Mouse (Mus musculus): ENCODE measurements around the gene Npsr1. TPM values are rescaled to one million over a fixed set of nuclear protein-coding genes. Genes with fewer than 3 reads are reported as not detected.

Npsr1 gene
- polyA plus RNA-seq, 1 experiment from 2014 or later, result not detected

- Histone ChIP-seq H3K9me3 (ENCODE audit: control insufficient read depth, low read length) (no peaks in the 10 kb centered on the region), H3K36me3 (ENCODE audit: control insufficient read depth, insufficient read depth, low read length) (no peaks in the 10 kb centered on the region), H3K9ac (ENCODE audit: low read length) (no peak overlapping the region), H3K27ac (ENCODE audit: low read depth, low read length) (no peak overlapping the region), H3K4me1 (ENCODE audit: control insufficient read depth, insufficient read depth, low read length) (no peaks in the 10 kb centered on the region), H3K4me2 (no peak overlapping the region), H3K27me3 (ENCODE audit: control insufficient read depth, insufficient read depth, low read length) (no peaks in the 10 kb centered on the region), H3K4me3 (ENCODE audit: low read depth, low read length) (no peak overlapping the region)
- WGBS, result 83% methylated on average over 3 of the region's 3 CpGs
- no peak for DNase-seq (ENCODE audit: low spot score, missing footprints)
- no peak for ATAC-seq (ENCODE audit: low FRiP score)
These were observed 184.8 kb downstream of the Npsr1 start for GRCm38 (mm10) chr9:24282617-24283016.

- H3K36me3 ChIP-seq (ENCODE audit: control insufficient read depth, insufficient read depth, low read length), result no peaks in the 10 kb centered on the region
- DNase-seq (ENCODE audit: low spot score, missing footprints) (no peak), ATAC-seq (ENCODE audit: low FRiP score) (no peak)
- no peak overlapping the region for H3K9ac ChIP-seq (ENCODE audit: low read length)
- H3K4me1 ChIP-seq (ENCODE audit: control insufficient read depth, insufficient read depth, low read length), result no peaks in the 10 kb centered on the region
- H3K4me3 ChIP-seq (ENCODE audit: low read depth, low read length), result no peak overlapping the region
- H3K9me3 ChIP-seq (ENCODE audit: control insufficient read depth, low read length), result no peaks in the 10 kb centered on the region
- H3K27me3 ChIP-seq (ENCODE audit: control insufficient read depth, insufficient read depth, low read length), result no peaks in the 10 kb centered on the region
- H3K27ac ChIP-seq (ENCODE audit: low read depth, low read length), result no peak overlapping the region
- WGBS, result 78% methylated on average over 2 of the region's 2 CpGs
- no peak overlapping the region for H3K4me2 ChIP-seq
These were observed 185.3 kb downstream of the Npsr1 start for GRCm38 (mm10) chr9:24283071-24283470.

- H3K27me3 ChIP-seq (ENCODE audit: control insufficient read depth, insufficient read depth, low read length), result no peaks in the 10 kb centered on the region
- H3K9me3 ChIP-seq (ENCODE audit: control insufficient read depth, low read length), result no peaks in the 10 kb centered on the region
- H3K4me3 ChIP-seq (ENCODE audit: low read depth, low read length), result no peak overlapping the region
- no peak for ATAC-seq (ENCODE audit: low FRiP score)
- no peak overlapping the region for H3K9ac ChIP-seq (ENCODE audit: low read length)
- no peaks in the 10 kb centered on the region for H3K36me3 ChIP-seq (ENCODE audit: control insufficient read depth, insufficient read depth, low read length)
- H3K4me2 ChIP-seq, result no peak overlapping the region
- DNase-seq (ENCODE audit: low spot score, missing footprints), result no peak
- no peak overlapping the region for H3K27ac ChIP-seq (ENCODE audit: low read depth, low read length)
- no peaks in the 10 kb centered on the region for H3K4me1 ChIP-seq (ENCODE audit: control insufficient read depth, insufficient read depth, low read length)
These were observed 185.7 kb downstream of the Npsr1 start for GRCm38 (mm10) chr9:24283536-24283935.

- WGBS, result 86% methylated on average over 5 of the region's 5 CpGs
- DNase-seq (ENCODE audit: low spot score, missing footprints), result peak; percentile 6
These were observed 186.7 kb downstream of the Npsr1 start for GRCm38 (mm10) chr9:24284239-24285084.

GRCm38 (mm10) chr9:24285419-24285818, 187.6 kb downstream of the Npsr1 start:
- Histone ChIP-seq H3K27ac (ENCODE audit: low read depth, low read length) (no peak overlapping the region), H3K4me1 (ENCODE audit: control insufficient read depth, insufficient read depth, low read length) (no peaks in the 10 kb centered on the region), H3K27me3 (ENCODE audit: control insufficient read depth, insufficient read depth, low read length) (no peaks in the 10 kb centered on the region), H3K36me3 (ENCODE audit: control insufficient read depth, insufficient read depth, low read length) (no peaks in the 10 kb centered on the region), H3K9me3 (ENCODE audit: control insufficient read depth, low read length) (no peaks in the 10 kb centered on the region), H3K9ac (ENCODE audit: low read length) (no peak overlapping the region), H3K4me3 (ENCODE audit: low read depth, low read length) (no peak overlapping the region), H3K4me2 (no peak overlapping the region)
- ATAC-seq (ENCODE audit: low FRiP score) (no peak), DNase-seq (ENCODE audit: low spot score, missing footprints) (no peak)
- WGBS, result 91% methylated on average over 5 of the region's 5 CpGs

More at GRCm38 (mm10) chr9:24284239-24285084, 186.7 kb downstream of the Npsr1 start:
- H3K27ac ChIP-seq (ENCODE audit: low read depth, low read length), result no peak overlapping the region
- no peak overlapping the region for H3K4me3 ChIP-seq (ENCODE audit: low read depth, low read length)
- H3K27me3 ChIP-seq (ENCODE audit: control insufficient read depth, insufficient read depth, low read length), result no peaks in the 10 kb centered on the region
- no peaks in the 10 kb centered on the region for H3K9me3 ChIP-seq (ENCODE audit: control insufficient read depth, low read length)
- no peak for ATAC-seq (ENCODE audit: low FRiP score)
- H3K36me3 ChIP-seq (ENCODE audit: control insufficient read depth, insufficient read depth, low read length), result no peaks in the 10 kb centered on the region
- no peaks in the 10 kb centered on the region for H3K4me1 ChIP-seq (ENCODE audit: control insufficient read depth, insufficient read depth, low read length)
- H3K9ac ChIP-seq (ENCODE audit: low read length), result no peak overlapping the region
- no peak overlapping the region for H3K4me2 ChIP-seq

GRCm38 (mm10) chr9:24291385-24291784, 193.6 kb downstream of the Npsr1 start:
- WGBS, result 50% methylated on average over 6 of the region's 6 CpGs
- Histone ChIP-seq H3K9ac (ENCODE audit: low read length) (no peak overlapping the region), H3K4me2 (no peak overlapping the region), H3K36me3 (ENCODE audit: control insufficient read depth, insufficient read depth, low read length) (no peaks in the 10 kb centered on the region), H3K9me3 (ENCODE audit: control insufficient read depth, low read length) (no peaks in the 10 kb centered on the region), H3K4me3 (ENCODE audit: low read depth, low read length) (no peak overlapping the region), H3K4me1 (ENCODE audit: control insufficient read depth, insufficient read depth, low read length) (no peaks in the 10 kb centered on the region), H3K27me3 (ENCODE audit: control insufficient read depth, insufficient read depth, low read length) (no peaks in the 10 kb centered on the region), H3K27ac (ENCODE audit: low read depth, low read length) (no peak overlapping the region)
- no peak for ATAC-seq (ENCODE audit: low FRiP score)
- no peak for DNase-seq (ENCODE audit: low spot score, missing footprints)

GRCm38 (mm10) chr9:24293252-24293959, 195.6 kb downstream of the Npsr1 start:
- DNase-seq (ENCODE audit: low spot score, missing footprints) (peak; percentile 35), ATAC-seq (ENCODE audit: low FRiP score) (no peak)
- Histone ChIP-seq H3K27ac (ENCODE audit: low read depth, low read length) (no peak overlapping the region), H3K4me3 (ENCODE audit: low read depth, low read length) (no peak overlapping the region), H3K27me3 (ENCODE audit: control insufficient read depth, insufficient read depth, low read length) (no peaks in the 10 kb centered on the region), H3K9me3 (ENCODE audit: control insufficient read depth, low read length) (no peaks in the 10 kb centered on the region), H3K36me3 (ENCODE audit: control insufficient read depth, insufficient read depth, low read length) (no peaks in the 10 kb centered on the region), H3K4me2 (no peak overlapping the region), H3K9ac (ENCODE audit: low read length) (no peak overlapping the region), H3K4me1 (ENCODE audit: control insufficient read depth, insufficient read depth, low read length) (no peaks in the 10 kb centered on the region)
- WGBS, result 57% methylated on average over 12 of the region's 12 CpGs

- Histone ChIP-seq H3K27ac (ENCODE audit: low read depth, low read length) (no peak overlapping the region), H3K4me3 (ENCODE audit: low read depth, low read length) (no peak overlapping the region), H3K4me1 (ENCODE audit: control insufficient read depth, insufficient read depth, low read length) (peaks cover 9% of the 10 kb centered on the region; the same call in 1 of the 2 replicates), H3K27me3 (ENCODE audit: control insufficient read depth, insufficient read depth, low read length) (no peaks in the 10 kb centered on the region), H3K4me2 (no peak overlapping the region), H3K9me3 (ENCODE audit: control insufficient read depth, low read length) (no peaks in the 10 kb centered on the region), H3K9ac (ENCODE audit: low read length) (no peak overlapping the region), H3K36me3 (ENCODE audit: control insufficient read depth, insufficient read depth, low read length) (no peaks in the 10 kb centered on the region)
- DNase-seq (ENCODE audit: low spot score, missing footprints), result peak; percentile 14
- no peak for ATAC-seq (ENCODE audit: low FRiP score)
- 94% methylated on average over 6 of the region's 6 CpGs for WGBS
These were observed 205.1 kb downstream of the Npsr1 start for GRCm38 (mm10) chr9:24302906-24303305.

GRCm38 (mm10) chr9:24306990-24307389, 209.2 kb downstream of the Npsr1 start:
- Histone ChIP-seq H3K9ac (ENCODE audit: low read length) (no peak overlapping the region), H3K9me3 (ENCODE audit: control insufficient read depth, low read length) (no peaks in the 10 kb centered on the region), H3K4me3 (ENCODE audit: low read depth, low read length) (no peak overlapping the region), H3K36me3 (ENCODE audit: control insufficient read depth, insufficient read depth, low read length) (no peaks in the 10 kb centered on the region), H3K27me3 (ENCODE audit: control insufficient read depth, insufficient read depth, low read length) (no peaks in the 10 kb centered on the region), H3K27ac (ENCODE audit: low read depth, low read length) (no peak overlapping the region), H3K4me2 (no peak overlapping the region), H3K4me1 (ENCODE audit: control insufficient read depth, insufficient read depth, low read length) (peaks cover 9% of the 10 kb centered on the region; the same call in 1 of the 2 replicates)
- peak; percentile 57; the same call in 1 of the 2 replicates for ATAC-seq (ENCODE audit: low FRiP score)
- 16% methylated on average over 5 of the region's 5 CpGs for WGBS
- no peak for DNase-seq (ENCODE audit: low spot score, missing footprints)

All from midbrain, embryonic 11.5 days (tissue).